Mouse (Mus musculus) cerebellum, postnatal 4 days (tissue): ENCODE measurements at regions not wholly inside any gene's neighbourhood (a gene's known extent, or its start where the extent isn't known, plus 50 kb on each side); places are given as distances from the start of the nearest gene placed in this dataset.
A peak's percentile ranks its signal among the peaks of the same experiment; 100 is the strongest.

Experiments used
- DNase-seq, 2 experiments: peaks; one replicate each; pipeline ENCODE4 v3.0.0; 2022; ENCODE audit warnings: low spot score in 2 of 2, mixed read lengths in 1 of 2

DNA sequence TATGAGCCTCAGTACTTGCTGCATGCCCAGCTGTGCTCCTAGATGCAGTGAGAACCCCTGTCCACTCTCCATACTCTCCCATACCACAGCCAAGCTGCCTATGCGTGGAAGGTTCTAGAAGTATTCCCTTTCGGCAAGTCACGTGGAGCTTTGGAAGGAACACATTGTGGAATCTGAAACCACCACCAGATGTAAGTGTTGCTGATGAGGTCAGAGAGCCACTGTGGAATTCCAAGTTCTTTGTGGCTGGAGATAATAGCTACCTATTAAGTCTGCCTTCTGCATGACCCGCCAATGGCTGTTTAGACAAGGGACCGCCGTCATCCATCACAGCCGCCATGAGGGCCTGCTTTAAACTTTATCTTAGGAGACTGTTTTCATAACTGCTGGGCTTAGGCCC is 84.7 kb upstream of the Errfi1 start:
- DNase-seq = no peak

- no peak for DNase-seq
Measured at GRCm38 (mm10) chr4:150758467-150759237, 95.1 kb upstream of the Errfi1 start.

GRCm38 (mm10) chr4:150757815-150758426 is 95.8 kb upstream of the Errfi1 start:
- DNase-seq = no peak

DNA sequence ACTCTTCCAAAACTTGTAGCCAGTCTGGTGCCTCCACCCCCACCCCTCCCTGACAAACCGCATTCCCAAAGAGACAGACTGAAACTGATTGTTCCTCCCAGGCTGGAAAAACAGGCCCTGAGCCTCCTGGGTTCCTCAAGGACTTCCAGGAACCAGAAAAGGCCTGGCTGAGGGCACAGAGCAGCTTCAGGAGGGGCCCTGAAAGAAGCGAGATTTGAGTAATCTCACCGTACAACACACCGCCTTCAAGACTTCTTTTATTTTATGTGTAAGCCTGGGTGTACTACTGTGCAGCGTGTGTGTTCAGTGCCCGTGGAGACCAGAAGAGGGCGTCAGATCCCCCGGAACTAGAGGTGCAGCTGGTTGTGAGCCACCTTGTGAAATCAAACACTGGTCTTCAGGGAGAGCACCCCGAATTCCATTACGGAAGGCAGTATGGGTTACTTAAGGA is 96.4 kb upstream of the Errfi1 start:
- DNase-seq = no peak

DNA sequence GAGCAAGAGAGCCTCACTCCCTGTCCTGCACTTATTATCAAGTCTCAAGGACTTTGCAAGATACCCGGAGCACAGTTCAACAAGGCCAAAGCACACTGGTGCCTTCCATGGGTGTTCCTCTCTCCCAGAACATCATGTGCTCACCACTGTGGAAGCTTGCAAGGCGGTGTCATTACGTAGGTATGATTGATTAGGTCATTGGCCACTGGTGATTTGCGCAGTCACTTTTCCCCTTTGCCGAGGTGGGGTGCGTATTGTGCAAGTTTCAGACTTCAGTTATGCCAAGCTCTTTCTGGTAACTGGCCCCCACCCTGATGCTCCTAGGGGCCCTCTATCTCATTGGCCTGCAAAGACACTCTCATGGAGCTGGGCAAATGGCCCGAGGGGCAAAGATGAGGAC is 98.3 kb upstream of the Errfi1 start:
- DNase-seq = no peak

DNA sequence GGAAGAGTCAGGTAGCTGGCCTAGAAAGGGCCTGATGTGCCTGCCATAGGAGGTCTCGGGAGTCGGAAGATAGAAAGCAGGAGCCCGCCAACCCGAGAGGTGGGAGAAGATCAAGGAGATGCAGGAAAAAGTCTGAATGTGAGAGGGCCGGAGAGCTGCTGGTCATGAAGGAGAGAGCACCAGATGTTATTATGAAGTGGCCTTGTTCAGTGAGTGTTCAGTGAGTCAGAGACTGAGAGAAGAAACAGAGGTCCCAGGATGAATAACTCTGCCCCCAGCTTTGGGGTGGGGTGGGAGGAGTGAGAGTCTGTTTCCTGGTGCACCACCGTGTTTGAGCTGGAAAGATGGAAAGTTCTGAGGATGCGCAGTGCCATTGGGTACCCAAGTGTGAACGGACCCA is 100.2 kb upstream of the Slc45a1 start:
- DNase-seq = no peak

DNA sequence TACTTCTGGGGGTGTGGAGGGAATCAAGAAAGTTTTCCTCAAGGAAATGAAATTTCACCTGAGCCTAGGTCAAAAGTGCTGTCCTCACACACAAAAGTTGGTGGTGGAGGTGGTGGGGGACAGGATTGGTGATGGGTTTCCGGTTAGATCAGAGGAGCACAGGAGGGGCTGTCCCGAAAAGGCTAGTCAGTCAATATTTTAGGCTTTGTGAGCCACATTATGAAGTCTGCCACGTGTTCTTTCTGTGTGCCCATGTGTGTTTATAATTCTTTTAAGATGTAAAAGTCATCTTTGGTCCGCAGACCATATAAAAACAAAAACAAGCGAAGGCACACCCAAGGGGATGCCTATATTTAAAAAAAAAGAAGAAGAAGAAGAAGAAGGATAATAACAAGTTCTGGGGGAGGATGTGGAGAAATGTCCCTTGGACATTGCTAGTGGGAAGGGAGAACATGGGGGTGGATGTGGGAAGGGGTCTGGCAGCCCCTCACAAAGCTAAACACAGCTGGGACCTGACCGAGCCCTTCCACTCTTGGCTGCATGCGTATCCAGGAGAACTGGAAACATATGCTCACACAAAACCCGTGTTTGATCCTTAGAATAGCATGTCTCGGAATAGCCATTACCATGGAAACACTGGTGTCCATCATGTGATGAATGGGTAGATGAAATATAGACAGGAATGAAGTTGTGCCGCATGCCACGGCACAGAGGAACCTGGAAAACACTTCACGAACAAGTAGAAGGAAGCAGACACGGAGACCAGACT is 98.7 kb upstream of the Slc45a1 start:
- no peak for DNase-seq

DNA sequence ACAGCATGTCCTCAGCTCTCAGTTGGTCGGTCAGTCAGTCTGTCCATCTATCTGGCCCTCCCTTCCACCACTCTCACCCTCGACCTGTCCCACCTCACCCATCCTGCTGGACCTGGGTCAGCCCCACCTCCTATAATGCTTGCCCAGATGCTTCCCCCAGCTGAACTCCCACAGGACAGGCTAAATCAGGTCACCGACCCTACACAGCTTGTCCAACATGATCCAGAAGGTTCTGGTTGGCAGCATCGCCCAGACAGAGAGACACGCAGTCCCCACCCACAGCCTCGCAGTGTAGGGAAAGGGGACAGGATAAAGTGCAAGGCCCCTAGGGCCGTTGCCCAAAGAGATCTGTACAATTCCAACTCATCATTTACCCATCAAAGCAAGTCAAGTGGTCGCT is 97.1 kb upstream of the Slc45a1 start:
- no peak for DNase-seq

GRCm38 (mm10) chr4:150748099-150749000 is 96.4 kb upstream of the Slc45a1 start:
- no peak for DNase-seq

DNA sequence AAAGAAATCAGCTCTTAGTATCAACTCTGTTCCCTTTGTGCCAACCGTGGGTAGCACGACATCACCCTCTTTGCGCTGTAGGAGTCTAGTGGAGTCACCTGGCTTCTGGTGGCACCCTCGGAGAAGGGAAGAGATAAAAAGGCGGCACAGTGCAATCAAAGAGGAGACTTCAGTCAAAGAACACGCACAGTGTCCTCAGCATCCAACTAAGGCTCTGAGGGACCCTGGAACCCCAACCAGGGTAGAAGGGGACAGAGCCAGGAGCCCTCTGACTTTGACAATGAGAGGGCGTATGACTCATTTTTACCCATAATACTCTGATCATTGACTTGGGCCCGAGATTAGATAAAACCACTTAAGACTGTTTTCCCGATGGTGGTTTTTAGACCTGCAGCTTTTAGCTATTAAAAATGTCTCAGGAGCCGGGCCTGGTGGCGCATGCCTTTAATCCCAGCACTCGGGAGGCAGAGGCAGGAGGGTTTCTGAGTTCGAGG is 94.5 kb upstream of the Slc45a1 start:
- DNase-seq = no peak

DNA sequence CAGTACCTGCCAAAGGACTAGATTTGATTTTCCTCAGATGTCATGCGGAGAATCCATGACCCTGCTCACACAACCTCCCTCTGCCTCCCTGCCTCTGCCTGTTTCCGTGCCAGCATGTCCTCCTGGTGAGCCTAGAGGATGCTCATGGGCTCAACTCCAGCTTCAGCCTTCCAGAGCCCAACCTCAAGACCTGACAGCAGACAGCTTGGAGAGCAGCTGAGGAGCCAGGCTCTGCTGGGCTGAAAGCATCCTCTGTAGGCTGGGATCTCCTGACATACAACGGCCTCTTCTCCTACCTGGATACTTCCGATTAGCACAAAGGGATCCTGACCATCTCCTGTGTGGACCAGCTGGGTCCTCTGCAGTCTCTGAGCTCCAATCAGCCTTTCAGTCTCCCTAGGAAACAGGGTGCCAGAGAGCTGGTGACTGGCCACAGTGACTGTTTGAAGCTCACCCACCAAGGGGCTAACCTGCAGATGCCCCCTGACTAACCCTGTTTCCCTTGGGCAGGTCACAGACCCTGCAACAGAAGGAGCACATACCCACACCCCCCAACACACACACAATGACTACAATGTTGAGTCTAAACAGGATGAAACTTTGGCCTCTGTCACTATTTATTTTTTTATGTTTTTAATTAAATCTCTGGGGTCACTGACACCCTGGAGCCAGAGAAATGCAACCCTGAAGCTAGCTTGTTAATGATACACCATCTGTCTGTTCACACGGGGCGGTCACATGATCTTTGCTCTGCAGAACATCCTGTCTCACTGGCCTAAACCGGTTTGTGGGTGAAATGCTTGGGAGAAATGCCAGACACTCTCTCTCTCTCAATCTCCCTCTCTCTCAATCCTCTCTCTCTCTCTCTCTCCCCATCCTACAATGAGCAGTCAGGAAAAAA is 93.8 kb upstream of the Slc45a1 start:
- DNase-seq = peak in 1 of 2 experiments; percentile 34

GRCm38 (mm10) chr4:150743508-150743907 is 91.5 kb upstream of the Slc45a1 start:
- no peak for DNase-seq

DNA sequence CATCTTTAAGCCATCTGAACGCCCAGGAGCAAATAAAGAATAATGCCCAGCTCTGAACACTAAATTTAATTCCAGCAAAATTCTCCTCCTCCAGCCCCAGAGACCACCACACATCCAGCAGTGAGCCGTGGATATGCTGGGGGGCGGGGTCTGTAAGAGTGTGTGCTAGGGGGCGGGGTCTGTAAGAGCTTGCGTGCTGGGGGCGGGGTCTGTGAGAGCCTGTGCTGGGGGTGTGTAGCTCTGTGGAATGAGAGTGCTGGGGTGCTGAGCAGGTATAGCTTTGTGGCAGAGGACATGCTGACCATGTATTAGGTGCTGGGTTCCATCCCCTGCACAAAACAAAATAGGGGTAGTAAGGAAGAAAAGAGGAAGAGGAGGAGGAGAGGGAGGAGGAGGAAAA is 91.1 kb upstream of the Slc45a1 start:
- DNase-seq = no peak

- no peak for DNase-seq
Measured at GRCm38 (mm10) chr4:150741810-150742209, 89.8 kb upstream of the Slc45a1 start.

DNA sequence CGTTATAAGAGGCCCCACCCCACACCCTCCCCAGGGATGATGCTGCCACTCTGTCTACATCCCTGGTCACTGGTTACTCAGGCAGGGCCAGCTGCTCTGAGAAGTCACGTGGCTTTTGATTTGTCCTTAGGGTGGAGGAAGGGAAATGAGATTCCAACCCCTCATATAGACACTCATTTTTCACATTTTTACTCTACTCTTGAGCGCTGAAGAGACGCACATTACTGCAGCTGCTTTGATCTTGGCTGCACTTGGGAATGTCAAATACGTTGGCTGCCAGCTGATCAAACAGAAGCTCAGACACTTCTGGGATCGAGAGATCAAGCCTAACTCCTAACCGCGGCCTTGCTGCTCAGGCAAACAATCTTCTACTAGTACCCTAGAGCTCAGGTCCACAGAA is 88.2 kb upstream of the Slc45a1 start:
- no peak for DNase-seq

DNA sequence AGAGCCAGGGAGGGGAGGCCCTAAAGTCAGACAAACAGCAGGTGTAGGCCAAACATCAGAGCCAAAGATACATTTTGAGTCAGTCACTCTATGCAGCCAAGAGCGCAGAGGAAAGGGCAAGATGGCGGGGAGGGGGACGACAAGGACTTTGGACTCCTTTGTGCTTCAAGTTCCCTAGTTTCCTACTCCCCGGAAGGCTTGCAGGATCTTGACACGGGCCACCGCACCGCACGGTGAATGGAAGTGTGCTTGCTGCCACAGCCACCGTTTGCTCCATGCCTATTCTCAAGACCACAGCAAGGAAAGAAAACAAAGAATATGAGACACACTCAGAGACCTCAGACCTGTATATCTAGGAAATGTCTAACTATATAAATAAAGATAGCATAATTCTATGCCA is 86.8 kb upstream of the Slc45a1 start:
- DNase-seq = no peak

- no peak for DNase-seq
Measured at GRCm38 (mm10) chr4:150730061-150730812, 78.3 kb upstream of the Slc45a1 start.

DNA sequence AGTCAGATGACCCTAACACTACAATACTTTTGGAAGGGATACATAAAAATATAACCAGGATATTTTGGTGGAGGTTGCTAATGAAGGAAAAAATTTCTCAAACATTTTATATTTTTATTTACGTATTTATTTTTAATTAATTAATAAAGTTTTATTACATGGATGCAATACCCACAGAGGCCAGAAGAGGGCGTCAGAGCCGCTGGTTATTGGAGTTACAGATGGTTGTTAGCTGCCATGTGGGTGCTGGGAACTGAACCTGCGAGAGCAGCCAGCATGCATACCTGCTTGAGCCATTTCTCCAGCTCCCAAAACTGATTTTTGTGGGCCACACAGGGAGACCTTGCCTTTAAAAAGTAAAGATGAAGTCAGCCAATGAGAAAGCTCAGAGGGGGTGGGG is 74.6 kb upstream of the Slc45a1 start:
- DNase-seq = no peak

- no peak for DNase-seq
Measured at GRCm38 (mm10) chr4:150726136-150726480, 74.1 kb upstream of the Slc45a1 start.
